Mouse (Mus musculus): Measurements from ENCODE around the gene Psapl1.
"Not testable (repeated sequence)": the region's sequence is repeated elsewhere in the genome, so short reads cannot be mapped to it uniquely, and the experiment has no call there.

The Psapl1 gene

GRCm38 (mm10) chr5:36205397-36205796, 1.6 kb downstream of the Psapl1 start:
- no peak for DNase-seq

- DNase-seq, result peak; percentile 22
Measured at GRCm38 (mm10) chr5:36208803-36209202, 5.0 kb downstream of the Psapl1 start.

GRCm38 (mm10) chr5:36213310-36213709, 9.5 kb downstream of the Psapl1 start:
- peak; percentile 80 for DNase-seq

- DNase-seq, result no peak
Measured at GRCm38 (mm10) chr5:36220105-36220504, 16.3 kb downstream of the Psapl1 start.

- DNase-seq, result no peak
Measured at GRCm38 (mm10) chr5:36220626-36221025, 16.8 kb downstream of the Psapl1 start.

GRCm38 (mm10) chr5:36223787-36224186, 20.0 kb downstream of the Psapl1 start:
- peak; percentile 86 for DNase-seq

- DNase-seq, result no peak
Measured at GRCm38 (mm10) chr5:36225855-36226254, 22.0 kb downstream of the Psapl1 start.

GRCm38 (mm10) chr5:36226296-36226695, 22.5 kb downstream of the Psapl1 start:
- no peak for DNase-seq

- no peak for DNase-seq
Measured at GRCm38 (mm10) chr5:36228405-36229370, 24.9 kb downstream of the Psapl1 start.

- no peak for DNase-seq
Measured at GRCm38 (mm10) chr5:36230301-36230780, 26.5 kb downstream of the Psapl1 start.

GRCm38 (mm10) chr5:36237526-36237925, 33.7 kb downstream of the Psapl1 start:
- DNase-seq, result not testable (repeated sequence)

GRCm38 (mm10) chr5:36248022-36248421, 44.2 kb downstream of the Psapl1 start:
- no peak for DNase-seq

GRCm38 (mm10) chr5:36252746-36253504, 49.1 kb downstream of the Psapl1 start:
- no peak for DNase-seq

GRCm38 (mm10) chr5:36254642-36255516, 51.1 kb downstream of the Psapl1 start:
- DNase-seq, result no peak
